8 mouse cellular contexts compared by ENCODE assay signal in genomic region chr7:120097845-120098244, GRCm38 (mm10). TPM values are rescaled to one million over a fixed set of nuclear protein-coding genes. Genes with fewer than 3 reads are reported as not detected.
DNase-seq lines count a peak whose midpoint lies in the region; ATAC-seq lines count a peak whose summit lies in the region.

No protein-coding gene starts in this region.

- H3K4me1 ChIP-seq in midbrain, embryonic 14.5 days (ENCODE audit: control insufficient read depth, insufficient read depth, low read length), result peaks cover 3% of the 10 kb centered on the region; the same call in 1 of the 2 replicates

- WGBS in midbrain, embryonic 14.5 days, result 11% methylated on average over 7 of the region's 7 CpGs

- no peak overlapping the region for H3K4me3 ChIP-seq in midbrain, embryonic 14.5 days (replicated peaks; ENCODE audit: low read depth, low read length)

- no peaks in the 10 kb centered on the region for H3K9me3 ChIP-seq in midbrain, embryonic 14.5 days (ENCODE audit: control insufficient read depth, low read length)

- no peak overlapping the region for H3K27ac ChIP-seq in midbrain, embryonic 14.5 days (replicated peaks; ENCODE audit: low read depth, low read length)

- peak; percentile 33 for ATAC-seq in common myeloid progenitor, adult 5-6 weeks (replicated peaks; ENCODE audit: low read depth, poor library complexity, severe bottlenecking)
- ATAC-seq in midbrain, embryonic 14.5 days (ENCODE audit: low FRiP score, low TSS enrichment), result no peak

- no peaks in the 10 kb centered on the region for H3K36me3 ChIP-seq in midbrain, embryonic 14.5 days (ENCODE audit: control insufficient read depth, insufficient read depth, low read length)

- 0 out of 2 replicates have a peak, but pooled peaks cover 3% of the 10 kb centered on the region for H3K27me3 ChIP-seq in midbrain, embryonic 14.5 days (ENCODE audit: control insufficient read depth, insufficient read depth, low read length)

- no peak overlapping the region for H3K9ac ChIP-seq in midbrain, embryonic 14.5 days (replicated peaks; ENCODE audit: low read length)

- H3K4me2 ChIP-seq in midbrain, embryonic 14.5 days (ENCODE audit: low read length), result no peak overlapping the region

- peak; percentile 61 for DNase-seq in urinary bladder, postnatal 25 days (ENCODE audit: low spot score)
- DNase-seq in urinary bladder, adult 2 months (ENCODE audit: low spot score), result no peak
- peak; percentile 47 for DNase-seq in gastrocnemius, postnatal 10 days
- DNase-seq in kidney, adult 11 months, result peak; percentile 46
- DNase-seq in left cerebral cortex, postnatal 36 days (ENCODE audit: low spot score in 2 of 2), result peak; percentile 24 to 37
- peak; percentile 74 for DNase-seq in midbrain, embryonic 14.5 days
- DNase-seq in yolk sac, embryonic 10.5 days (ENCODE audit: low spot score), result peak; percentile 7

- intact Hi-C loops in left cerebral cortex, postnatal 36 days (cut with DNase I), result loop anchor here (5.0 to 10.0 kb wide), 4 partner anchors 107 to 423 kb away; partner anchors contain the start of genes Abca14, Abca15 and Crym

RNA-seq across cellular contexts. Expression of gene Dnah3, which starts 2.8 kb away (rescaled TPM):
- polyA plus RNA-seq in urinary bladder, adult 2 months (2012; rRNA removed), result 0.01 TPM in 2 replicates
- not detected in 2 replicates for total RNA-seq in common myeloid progenitor, adult 5-6 weeks (2017)
- total RNA-seq in gastrocnemius, postnatal 10 days (2021), result not detected
- total RNA-seq in left cerebral cortex, postnatal 36 days (2021), result under 1 TPM; 0.07 to 0.15 TPM
- 0.04 TPM in 1 of 2 replicates, not detected in the other for polyA plus RNA-seq in midbrain, embryonic 14.5 days (2014; fragmentation: Nextera tagmentation; extraction: Ambion mirVana)

RNA-seq across cellular contexts. Expression of gene Tmem159, which starts 4.3 kb away (rescaled TPM):
- 97.7 and 112 TPM in 2 replicates for polyA plus RNA-seq in urinary bladder, adult 2 months (2012; rRNA removed)
- 3.6 and 5.9 TPM in 2 replicates for total RNA-seq in common myeloid progenitor, adult 5-6 weeks (2017)
- total RNA-seq in gastrocnemius, postnatal 10 days (2021), result 1 to 10 TPM; 8.0 to 8.4 TPM
- total RNA-seq in left cerebral cortex, postnatal 36 days (2021), result 10 to 100 TPM; 13.4 to 14.0 TPM
- polyA plus RNA-seq in midbrain, embryonic 14.5 days (2014; fragmentation: Nextera tagmentation; extraction: Ambion mirVana), result 9.5 and 33.7 TPM in 2 replicates

RNA-seq across cellular contexts. Expression of gene Zp2, which starts 47.2 kb away (rescaled TPM):
- polyA plus RNA-seq in urinary bladder, adult 2 months (2012; rRNA removed), result not detected in 2 replicates
- not detected in 2 replicates for total RNA-seq in common myeloid progenitor, adult 5-6 weeks (2017)
- total RNA-seq in gastrocnemius, postnatal 10 days (2021), result under 1 TPM; 0.35 to 0.59 TPM
- under 1 TPM; 0.20 to 0.45 TPM for total RNA-seq in left cerebral cortex, postnatal 36 days (2021)
- not detected in 2 replicates for polyA plus RNA-seq in midbrain, embryonic 14.5 days (2014; fragmentation: Nextera tagmentation; extraction: Ambion mirVana)
